Mouse (Mus musculus) bone marrow, adult 2 months (tissue): ENCODE results near the gene Bnipl.

Experiments
- CTCF ChIP-seq: fragments of 200-500 bp; IDR thresholded peaks from 2 replicates; pipeline ENCODE4 v1.5.1; 2011; ENCODE audit warnings: low read length, control low read depth; ENCODE audit not compliant: control insufficient read depth, insufficient read depth
- POLR2A ChIP-seq: fragments of 200-500 bp; IDR thresholded peaks from 2 replicates; pipeline ENCODE4 v1.6.1; 2011; ENCODE audit warnings: low read depth, mild to moderate bottlenecking, control low read depth, low read length, borderline replicate concordance; ENCODE audit not compliant: control insufficient read depth

- no peak for TF ChIP-seq CTCF
- TF ChIP-seq POLR2A, result no peak
These were observed 12.0 kb downstream of the Bnipl start for GRCm38 (mm10) chr3:95239022-95239421.
